Mouse (Mus musculus) large intestine, adult 2 months (tissue): ENCODE measurements at regions not wholly inside any gene's neighbourhood (a gene's known extent, or its start where the extent isn't known, plus 50 kb on each side); places are given as distances from the start of the nearest gene placed in this dataset.
A peak's percentile ranks its signal among the peaks of the same experiment; 100 is the strongest.

Experiments
- DNase-seq: peaks from one replicate; pipeline ENCODE4 v3.0.0-alpha.2; 2012; ENCODE audit warnings: low read depth, low spot score
- WGBS: fragments of 180-500 bp; shearing (Covaris S2); methylation state at CpG from one replicate; pipeline ENCODE4 v1.1.7; 2018; 5-methylcytosine and 5-hydroxymethylcytosine counted together

GRCm38 (mm10) chr15:96114616-96115015 lies 172.7 kb upstream of the Arid2 start:
- 54% methylated on average over 9 of the region's 9 CpGs for WGBS
- DNase-seq: no peak

DNA sequence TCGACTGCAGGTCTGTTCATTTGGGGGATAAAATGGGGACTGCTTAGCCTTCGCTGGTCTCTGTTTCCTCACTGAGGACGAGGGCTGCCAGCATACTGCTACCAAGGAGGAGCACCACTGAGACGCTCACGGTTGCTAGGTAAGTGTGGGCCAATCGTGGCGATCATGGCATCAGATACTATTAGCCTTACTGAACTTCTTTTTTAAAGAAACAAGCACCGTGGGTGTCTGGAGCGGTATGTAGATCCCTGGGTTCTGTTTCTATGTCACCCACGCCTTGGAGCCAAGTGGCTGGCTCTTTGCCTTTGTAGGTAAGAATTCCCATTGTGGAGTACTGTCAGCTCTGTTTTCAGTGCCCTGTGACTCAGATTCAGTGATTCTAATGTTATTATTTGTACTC lies 172.1 kb upstream of the Arid2 start:
- 39% methylated on average over 10 of the region's 10 CpGs for WGBS
- no peak for DNase-seq

DNA sequence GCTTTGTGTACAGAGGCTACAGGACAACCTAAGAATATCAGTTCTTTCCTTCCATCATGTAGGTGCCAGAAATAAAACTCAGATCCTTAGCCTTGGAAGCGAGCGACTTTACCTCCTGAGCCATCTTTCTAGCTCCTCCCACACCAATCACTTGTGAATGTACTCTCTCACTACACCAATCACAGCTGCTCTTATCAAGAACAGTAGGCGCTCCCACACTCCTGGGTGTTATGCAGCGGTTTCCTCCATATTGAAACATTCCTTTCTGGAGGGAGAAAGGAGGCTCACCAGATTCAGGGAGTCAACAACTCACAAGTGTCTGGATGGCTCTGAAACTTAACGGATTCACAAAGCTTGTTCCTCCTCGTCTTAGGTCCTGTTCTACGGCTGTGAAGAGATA lies 168.1 kb upstream of the Arid2 start:
- DNase-seq: no peak
- WGBS: 96% methylated on average over 7 of the region's 7 CpGs

DNA sequence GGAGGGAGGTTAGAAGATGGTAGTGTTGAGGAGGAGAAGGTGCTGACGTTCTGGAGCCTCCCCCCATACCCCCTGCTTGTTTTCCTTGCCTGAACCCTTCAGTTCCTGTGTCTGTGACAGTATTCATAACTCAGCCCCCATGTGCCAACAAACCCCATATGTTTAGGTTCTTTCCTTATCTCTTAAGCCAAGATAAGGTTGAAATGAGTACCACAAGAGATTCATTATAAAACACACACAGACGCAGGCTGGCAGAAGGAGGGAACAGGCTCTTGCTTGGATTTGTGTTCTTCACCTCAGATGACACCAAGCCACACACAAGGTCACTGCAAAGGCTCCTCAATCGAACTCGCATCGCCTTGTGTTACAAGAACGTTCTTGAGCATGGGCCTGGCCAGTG lies 162.9 kb upstream of the Arid2 start:
- no peak for DNase-seq
- WGBS: 74% methylated on average over 6 of the region's 6 CpGs

DNA sequence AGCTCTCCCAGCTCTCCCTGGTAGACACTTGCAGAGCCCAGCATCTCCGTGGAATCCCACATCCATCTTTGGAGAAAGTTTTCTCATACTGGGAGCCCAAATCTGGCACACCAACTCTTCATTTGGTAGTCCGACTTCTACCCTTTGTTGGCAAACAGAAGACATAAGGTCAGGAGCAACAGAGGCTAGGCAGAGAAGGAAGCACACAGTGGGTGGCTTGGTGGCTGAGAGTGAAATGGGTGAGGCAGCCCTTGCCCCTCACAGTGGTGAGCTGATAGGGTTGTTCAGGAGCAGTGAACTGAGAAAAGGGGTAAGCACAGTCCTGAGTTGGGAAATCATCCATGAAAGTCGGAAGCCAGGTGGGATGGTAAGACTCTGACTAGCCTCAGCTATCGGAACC lies 157.6 kb upstream of the Arid2 start:
- 93% methylated on average over 4 of the region's 4 CpGs for whole genome bisulfite sequencing
- no peak for DNase-seq

DNA sequence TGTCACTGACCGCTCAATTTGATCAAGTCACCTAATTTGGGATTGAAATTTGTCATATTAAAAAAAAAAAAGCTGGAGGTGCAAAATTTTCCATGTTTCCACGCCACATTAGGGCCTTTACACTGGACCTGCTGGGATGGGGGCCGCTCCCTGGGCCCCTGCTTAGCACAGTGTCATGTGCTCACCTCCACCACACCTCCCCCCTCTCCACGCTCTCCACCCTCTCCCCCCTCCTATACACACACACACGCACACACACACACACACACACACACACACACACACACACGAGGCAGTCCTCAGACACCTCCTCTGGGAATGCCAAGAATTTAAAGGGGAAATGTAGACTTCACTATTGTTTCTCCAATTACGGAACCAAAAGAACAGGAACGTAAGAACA lies 156.8 kb upstream of the Arid2 start:
- WGBS: 85% methylated on average over 8 of the region's 8 CpGs
- DNase-seq: no peak

- DNase-seq: peak; percentile 7
Measured at GRCm38 (mm10) chr15:96131582-96132091, 155.7 kb upstream of the Arid2 start.

DNA sequence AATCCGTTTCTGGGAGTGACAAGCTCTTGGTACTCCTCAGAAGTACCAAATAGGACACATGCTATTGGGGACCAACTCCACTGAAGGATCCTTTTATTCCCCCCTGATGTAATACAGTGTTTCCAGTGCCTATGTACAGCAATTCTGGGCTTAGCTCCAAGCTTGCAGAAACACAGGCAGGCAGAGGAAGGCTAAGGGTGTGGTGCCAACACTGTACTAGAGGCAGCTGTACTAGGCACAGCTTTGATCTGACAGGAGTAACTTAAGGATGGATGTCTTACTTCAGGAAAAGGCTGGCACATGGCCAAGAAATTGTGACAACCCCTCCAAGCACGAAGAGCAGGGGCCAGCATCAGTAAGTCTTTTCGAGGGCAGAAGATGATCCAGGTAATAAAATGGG lies 154.7 kb upstream of the Arid2 start:
- 18% methylated on average over 3 of the region's 3 CpGs for WGBS
- DNase-seq: no peak

- 20% methylated on average over 13 of the region's 13 CpGs for WGBS
- no peak for DNase-seq
Measured at GRCm38 (mm10) chr15:96135250-96135731, 152.0 kb upstream of the Arid2 start.

GRCm38 (mm10) chr15:96135816-96136215 lies 151.5 kb upstream of the Arid2 start:
- DNase-seq: no peak
- WGBS: 42% methylated on average over 6 of the region's 6 CpGs

- no peak for DNase-seq
- 80% methylated on average over 17 of the region's 17 CpGs for WGBS
Measured at GRCm38 (mm10) chr15:96137534-96137933, 149.8 kb upstream of the Arid2 start.

DNA sequence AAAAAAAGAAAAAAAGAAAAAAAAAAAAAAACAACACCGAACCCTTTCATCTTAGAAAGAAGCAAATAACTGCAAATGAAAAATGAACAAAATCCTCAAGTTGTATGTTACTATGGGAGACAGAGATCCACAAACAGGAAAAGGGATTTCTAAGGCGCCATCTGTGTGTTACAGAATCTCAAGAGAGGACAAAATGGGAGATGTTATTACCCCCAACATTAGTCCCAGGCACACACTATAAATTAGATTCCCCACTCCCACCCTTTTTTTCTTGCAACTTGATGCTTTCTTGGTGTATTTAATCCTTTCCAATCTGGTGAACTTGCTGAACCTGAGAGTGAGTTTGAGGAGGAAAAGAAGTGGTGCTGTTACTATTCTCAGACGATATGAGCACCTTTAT lies 149.4 kb upstream of the Arid2 start:
- no peak for DNase-seq
- 93% methylated on average over 3 of the region's 3 CpGs for WGBS

GRCm38 (mm10) chr15:96153489-96153888 lies 133.8 kb upstream of the Arid2 start:
- no peak for DNase-seq
- 77% methylated on average over 6 of the region's 6 CpGs for WGBS

DNA sequence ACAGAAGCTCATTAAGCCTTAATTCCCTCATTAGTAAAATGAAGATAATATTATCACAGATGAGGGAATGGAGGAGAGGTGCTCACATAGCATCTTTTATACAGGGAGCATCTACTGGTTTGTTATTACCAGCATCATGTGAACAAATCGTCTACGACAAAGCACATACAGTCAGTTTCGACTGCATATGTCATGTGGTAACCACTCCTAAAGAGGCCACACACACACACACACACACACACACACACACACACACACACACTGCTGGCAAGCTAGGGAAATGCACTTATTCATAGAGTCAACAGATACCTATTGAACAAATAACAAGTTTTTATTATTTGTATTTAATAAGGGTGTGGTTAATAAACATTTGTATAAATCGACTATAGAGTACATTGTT lies 129.0 kb upstream of the Arid2 start:
- no peak for DNase-seq
- 77% methylated on average over 4 of the region's 4 CpGs for WGBS

DNA sequence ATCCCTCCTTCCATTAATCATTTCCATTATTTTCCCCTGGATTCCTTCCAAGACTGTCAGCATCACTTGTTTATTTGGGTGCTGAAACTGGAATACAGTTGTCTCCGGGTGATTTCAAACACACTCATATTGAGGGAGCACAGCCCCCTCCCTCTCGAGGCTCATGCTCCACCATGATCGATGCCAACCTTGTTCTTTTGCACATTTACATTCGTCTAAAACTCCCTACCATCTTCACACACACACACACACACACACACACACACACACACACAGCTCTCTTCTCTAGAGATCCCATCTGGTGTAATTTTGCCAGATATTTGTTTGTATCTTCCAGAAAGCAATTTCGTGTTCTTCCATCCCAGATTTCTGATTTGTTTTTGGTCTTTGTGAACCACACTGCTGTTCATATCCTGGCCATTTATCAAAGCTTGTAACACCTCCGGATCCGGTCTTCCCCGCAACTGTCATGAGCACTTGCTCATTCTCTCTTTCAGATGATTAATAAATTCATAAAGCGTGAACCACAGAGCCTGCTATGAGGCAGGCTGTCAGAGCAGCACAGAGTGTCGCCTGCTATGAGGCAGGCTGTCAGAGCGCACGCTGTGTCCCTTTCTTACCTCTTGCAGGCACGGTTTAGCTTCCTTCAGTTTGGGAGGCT lies 122.4 kb upstream of the Arid2 start:
- 79% methylated on average over 13 of the region's 13 CpGs for WGBS
- DNase-seq: no peak

- no peak for DNase-seq
- 85% methylated on average over 9 of the region's 9 CpGs for WGBS
Measured at GRCm38 (mm10) chr15:96167256-96167655, 120.1 kb upstream of the Arid2 start.

- 29% methylated on average over 15 of the region's 15 CpGs for WGBS
- DNase-seq: no peak
Measured at GRCm38 (mm10) chr15:96169726-96170467, 117.4 kb upstream of the Arid2 start.

- DNase-seq: no peak
Measured at GRCm38 (mm10) chr15:96170986-96171769, 116.1 kb upstream of the Arid2 start.

GRCm38 (mm10) chr15:96177911-96178310 lies 109.4 kb upstream of the Arid2 start:
- 77% methylated on average over 9 of the region's 9 CpGs for WGBS
- DNase-seq: no peak

More at GRCm38 (mm10) chr15:96170986-96171769, 116.1 kb upstream of the Arid2 start:
- WGBS: 11% methylated on average over 22 of the region's 22 CpGs

DNA sequence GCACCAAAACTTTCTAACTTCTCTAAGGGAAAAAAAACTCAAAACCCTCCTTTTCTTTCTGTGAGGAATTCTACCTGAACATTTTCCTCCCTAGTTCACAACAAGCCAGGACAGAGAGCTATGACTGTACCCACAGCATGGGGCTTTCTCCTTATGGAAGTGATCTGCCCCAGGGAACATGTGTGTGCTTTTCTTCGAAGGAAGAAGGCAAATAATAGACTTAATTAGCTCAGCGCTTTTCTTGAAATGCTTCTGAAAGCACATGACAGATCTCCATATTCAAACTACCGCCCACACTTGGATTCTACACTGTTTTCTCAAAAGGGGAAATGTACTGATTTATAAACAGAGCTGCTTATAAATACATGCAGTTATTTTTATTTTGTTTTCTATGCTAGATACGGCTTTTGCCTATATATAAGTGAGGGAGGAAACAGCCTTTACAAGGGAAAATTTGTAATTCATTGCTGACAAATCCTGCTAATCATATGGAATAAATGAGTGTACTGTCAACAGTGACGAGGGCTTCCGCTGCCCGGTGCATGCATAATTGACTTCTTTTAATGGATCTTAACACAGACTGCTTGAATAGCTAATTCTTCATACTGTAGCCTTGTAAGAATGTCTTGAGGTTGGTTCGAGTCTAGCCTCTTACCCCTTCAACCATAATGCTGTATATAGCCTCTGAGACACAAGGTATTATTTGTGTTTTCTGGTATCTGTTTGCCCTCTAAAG lies 108.8 kb upstream of the Arid2 start:
- no peak for DNase-seq

More for the DNA sequence above, 108.8 kb upstream of the Arid2 start:
- WGBS: 83% methylated on average over 8 of the region's 8 CpGs
